Mouse (Mus musculus): ENCODE results near the gene Myl3. TPM values are rescaled to one million over a fixed set of nuclear protein-coding genes. Genes with fewer than 3 reads are reported as not detected.

The Myl3 gene
- polyA plus RNA-seq, 1 experiment from 2014 or later: 3,437 TPM

DNA sequence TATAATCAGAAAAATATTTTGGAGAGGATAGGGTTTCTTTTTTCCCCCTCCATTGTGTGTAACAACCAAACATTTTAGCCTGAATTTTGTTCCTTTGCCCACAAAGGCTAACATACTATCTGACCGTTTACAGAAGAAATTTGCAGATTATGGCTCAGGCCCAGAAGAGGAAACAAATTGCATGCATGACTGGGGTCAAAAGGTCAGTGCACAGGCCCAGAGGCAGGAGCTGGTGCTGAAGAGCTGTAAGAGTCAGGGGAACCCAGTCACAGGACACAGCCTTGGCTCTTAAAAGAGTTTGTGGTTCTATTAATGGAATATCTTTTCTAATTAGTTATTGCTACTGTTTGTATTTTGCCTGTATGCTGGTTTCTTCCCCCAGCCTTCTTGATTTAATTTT, 42.0 kb downstream of the Myl3 start:
- Histone ChIP-seq H3K36me3 (no peaks in the 10 kb centered on the region), H3K4me2 (no peak overlapping the region), H3K4me1 (replicated peaks) (peaks cover 14% of the 10 kb centered on the region), H3K9me3 (replicated peaks) (peaks cover 5% of the 10 kb centered on the region), H3K27ac (ENCODE audit: poor library complexity, severe bottlenecking) (no peak overlapping the region), H3K4me3 (no peak overlapping the region), H3K27me3 (replicated peaks) (no peaks in the 10 kb centered on the region), H3K9ac (no peak overlapping the region)
- ATAC-seq (ENCODE audit: insufficient number of reproducible peaks, low FRiP score): no peak
- WGBS: 25% methylated on average over 1 of the region's 1 CpGs

DNA sequence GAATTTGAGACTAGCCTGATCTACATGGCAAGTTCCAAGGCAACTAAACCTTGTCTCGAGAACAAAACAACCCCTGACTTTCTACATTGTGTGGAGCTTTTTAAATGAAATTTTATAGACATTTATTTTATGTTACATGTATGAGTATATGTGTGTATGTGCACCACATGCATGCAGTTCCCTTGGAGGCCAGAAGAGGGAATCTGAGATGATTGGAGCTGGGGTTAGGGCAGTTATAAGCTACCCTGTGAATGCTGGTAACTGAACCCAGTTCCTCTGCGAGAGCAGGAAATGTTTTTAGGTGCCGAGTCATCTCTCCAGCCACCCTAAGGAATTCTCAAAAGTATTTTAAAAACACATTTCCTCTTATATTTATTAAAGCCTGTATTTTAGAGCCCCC, 46.5 kb downstream of the Myl3 start:
- no peaks in the 10 kb centered on the region for H3K4me1 ChIP-seq (replicated peaks)
- no peak for ATAC-seq (ENCODE audit: insufficient number of reproducible peaks, low FRiP score)
- H3K27me3 ChIP-seq (replicated peaks): no peaks in the 10 kb centered on the region
- no peak overlapping the region for H3K27ac ChIP-seq (ENCODE audit: poor library complexity, severe bottlenecking)
- 86% methylated on average over 3 of the region's 3 CpGs for WGBS
- no peak overlapping the region for H3K9ac ChIP-seq
- H3K4me3 ChIP-seq: no peak overlapping the region
- peaks cover 5% of the 10 kb centered on the region for H3K9me3 ChIP-seq (replicated peaks)
- H3K4me2 ChIP-seq: no peak overlapping the region
- no peaks in the 10 kb centered on the region for H3K36me3 ChIP-seq

DNA sequence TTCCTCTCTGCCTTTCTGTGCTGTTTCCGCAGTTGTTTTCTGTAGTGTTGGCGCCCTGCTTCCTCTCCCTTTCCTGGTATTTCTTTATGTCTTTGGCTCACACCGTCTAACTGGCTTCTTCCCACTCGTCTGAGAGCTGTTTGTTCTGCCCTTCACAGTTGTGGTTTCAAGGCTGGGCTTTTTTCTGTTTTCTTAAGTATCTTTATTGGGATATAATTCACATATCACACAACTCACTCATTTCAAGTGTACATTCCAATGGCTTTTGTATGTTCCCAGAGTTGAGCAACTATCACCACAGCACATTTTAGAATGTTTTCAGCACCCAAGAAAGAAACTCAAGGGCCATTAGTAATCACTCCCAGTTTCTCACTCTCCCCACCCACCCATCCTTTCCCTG, 48.8 kb downstream of the Myl3 start:
- no peaks in the 10 kb centered on the region for H3K27me3 ChIP-seq (replicated peaks)
- no peak for ATAC-seq (ENCODE audit: insufficient number of reproducible peaks, low FRiP score)
- peaks cover 5% of the 10 kb centered on the region for H3K9me3 ChIP-seq (replicated peaks)
- no peak overlapping the region for H3K27ac ChIP-seq (ENCODE audit: poor library complexity, severe bottlenecking)
- no peaks in the 10 kb centered on the region for H3K36me3 ChIP-seq
- H3K4me1 ChIP-seq (replicated peaks): no peaks in the 10 kb centered on the region
- no peak overlapping the region for H3K4me3 ChIP-seq
- 64% methylated on average over 4 of the region's 4 CpGs for WGBS
- no peak overlapping the region for H3K9ac ChIP-seq
- H3K4me2 ChIP-seq: no peak overlapping the region

DNA sequence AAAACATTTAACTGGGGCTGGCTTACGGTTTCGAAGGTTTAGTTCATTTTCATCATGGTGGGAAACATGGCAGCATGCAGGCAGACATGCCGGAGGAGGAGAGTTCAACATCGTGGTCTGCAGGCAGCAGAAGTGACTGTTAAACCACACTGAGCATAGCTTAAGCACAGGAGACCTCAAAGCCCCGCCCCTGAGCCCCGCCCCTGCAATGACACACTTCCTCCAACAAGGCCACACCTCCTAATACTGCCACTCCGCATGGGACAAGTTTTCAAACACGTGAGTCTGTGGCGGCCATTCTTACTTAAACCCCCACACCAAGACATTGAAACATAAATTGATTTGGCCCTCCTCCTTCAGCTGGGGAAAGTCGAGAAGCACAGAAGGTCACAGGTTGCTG, 55.4 kb downstream of the Myl3 start:
- no peak overlapping the region for H3K4me3 ChIP-seq
- no peak for ATAC-seq (ENCODE audit: insufficient number of reproducible peaks, low FRiP score)
- no peak overlapping the region for H3K27ac ChIP-seq (ENCODE audit: poor library complexity, severe bottlenecking)
- H3K36me3 ChIP-seq: no peaks in the 10 kb centered on the region
- H3K27me3 ChIP-seq (replicated peaks): no peaks in the 10 kb centered on the region
- 79% methylated on average over 10 of the region's 10 CpGs for WGBS
- H3K9ac ChIP-seq: no peak overlapping the region
- H3K4me2 ChIP-seq: no peak overlapping the region
- no peaks in the 10 kb centered on the region for H3K4me1 ChIP-seq (replicated peaks)
- H3K9me3 ChIP-seq (replicated peaks): no peaks in the 10 kb centered on the region

DNA sequence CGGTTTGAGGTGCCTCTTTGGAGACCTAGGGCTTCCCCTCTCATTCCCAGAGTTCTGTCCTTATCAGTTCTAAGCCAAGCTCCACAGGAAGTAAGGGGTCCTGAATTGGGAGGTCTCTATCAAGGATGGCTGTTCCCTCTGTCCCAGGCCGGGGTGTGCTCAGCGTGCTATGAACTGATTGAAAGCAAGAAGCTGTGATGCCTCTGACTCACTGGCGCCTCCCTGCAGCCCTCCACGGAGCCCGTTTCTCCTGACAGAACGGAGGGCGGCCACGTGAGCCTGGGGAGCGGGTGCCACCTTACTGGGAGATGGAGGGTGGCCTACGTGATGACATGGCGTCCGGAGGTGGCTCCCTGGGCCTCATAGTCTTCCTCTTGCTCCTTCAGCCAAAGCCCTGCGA, 56.2 kb downstream of the Myl3 start, which contains the start of gene Prss42:
TSS of gene Prss42 (plus strand) at position 301 of the 400 bp plus-strand sequence.
- 85% methylated on average over 14 of the region's 14 CpGs for WGBS
- no peak within 1 kb of the TSS for H3K4me3 ChIP-seq
- H3K27ac ChIP-seq (ENCODE audit: poor library complexity, severe bottlenecking): no peak within 1 kb of the TSS

DNA sequence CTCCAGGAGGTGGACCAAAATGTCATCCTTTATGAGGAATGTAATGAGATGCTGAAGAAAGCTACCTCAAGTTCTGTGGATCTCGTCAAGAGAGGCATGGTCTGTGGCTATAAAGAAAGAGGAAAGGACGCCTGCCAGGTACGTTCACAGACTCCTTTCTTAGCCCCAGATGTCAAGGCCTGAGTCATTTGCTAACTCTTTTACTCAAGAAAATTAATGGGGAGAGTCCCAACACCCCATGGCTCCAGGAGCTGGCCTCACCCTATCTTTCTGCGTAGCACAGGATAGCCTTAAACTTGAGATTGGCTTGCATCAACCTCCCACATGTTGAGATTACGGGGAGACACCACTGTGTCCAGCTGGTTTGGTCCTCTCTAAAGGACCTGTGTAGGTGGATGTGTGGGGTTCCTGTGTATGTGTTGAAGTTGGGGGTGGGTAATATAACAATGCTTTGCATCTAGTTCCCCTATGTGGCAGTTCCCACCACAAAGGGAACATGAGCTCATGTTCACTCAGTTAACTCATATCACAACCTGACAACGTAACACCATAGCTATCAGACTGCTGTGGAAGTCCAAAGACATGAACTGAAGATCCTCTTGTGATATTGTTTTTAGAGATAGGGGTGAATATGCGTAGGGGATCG, 59.3 kb downstream of the Myl3 start:
- Histone ChIP-seq H3K4me3 (no peak overlapping the region), H3K9me3 (replicated peaks) (no peaks in the 10 kb centered on the region), H3K27ac (ENCODE audit: poor library complexity, severe bottlenecking) (no peak overlapping the region), H3K27me3 (replicated peaks) (no peaks in the 10 kb centered on the region), H3K9ac (no peak overlapping the region), H3K4me2 (no peak overlapping the region), H3K4me1 (replicated peaks) (no peaks in the 10 kb centered on the region; the same call in 1 of the 2 replicates), H3K36me3 (no peaks in the 10 kb centered on the region)
- WGBS: 81% methylated on average over 8 of the region's 8 CpGs
- no peak for ATAC-seq (ENCODE audit: insufficient number of reproducible peaks, low FRiP score)

More for the DNA sequence above, 56.2 kb downstream of the Myl3 start, which contains the start of gene Prss42:
- ATAC-seq (ENCODE audit: insufficient number of reproducible peaks, low FRiP score): no peak
- H3K4me2 ChIP-seq: no peak within 1 kb of the TSS
- H3K9me3 ChIP-seq (replicated peaks): no peaks in the 10 kb centered on the region
- no peaks in the 10 kb centered on the region for H3K36me3 ChIP-seq
- H3K4me1 ChIP-seq (replicated peaks): no peaks in the 10 kb centered on the region; the same call in 1 of the 2 replicates
- no peaks in the 10 kb centered on the region for H3K27me3 ChIP-seq (replicated peaks)
- H3K9ac ChIP-seq: no peak within 1 kb of the TSS

DNA sequence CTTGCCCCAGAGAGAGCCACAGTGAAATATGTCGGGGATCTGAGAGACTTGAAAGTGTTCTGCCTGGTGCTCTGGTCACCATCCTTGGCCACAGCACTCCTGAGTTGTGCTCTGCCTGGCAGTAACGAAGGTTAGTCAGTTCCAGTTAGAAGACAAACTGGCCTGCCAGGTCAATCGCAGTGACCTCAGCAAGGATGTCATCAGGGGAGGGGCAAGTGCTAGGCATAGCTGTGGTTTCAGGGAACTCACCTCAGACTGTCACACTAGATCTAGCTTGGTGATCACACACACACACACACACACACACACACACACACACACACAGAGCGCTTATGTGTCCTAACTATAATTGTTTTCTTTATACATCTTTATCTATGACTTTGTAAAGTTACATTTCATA, 61.6 kb downstream of the Myl3 start:
- no peak overlapping the region for H3K4me3 ChIP-seq
- H3K4me2 ChIP-seq: no peak overlapping the region
- H3K9me3 ChIP-seq (replicated peaks): no peaks in the 10 kb centered on the region
- no peaks in the 10 kb centered on the region; the same call in 1 of the 2 replicates for H3K4me1 ChIP-seq (replicated peaks)
- H3K9ac ChIP-seq: no peak overlapping the region
- no peaks in the 10 kb centered on the region for H3K27me3 ChIP-seq (replicated peaks)
- no peak for ATAC-seq (ENCODE audit: insufficient number of reproducible peaks, low FRiP score)
- WGBS: 67% methylated on average over 4 of the region's 4 CpGs
- H3K27ac ChIP-seq (ENCODE audit: poor library complexity, severe bottlenecking): no peak overlapping the region
- no peaks in the 10 kb centered on the region for H3K36me3 ChIP-seq

DNA sequence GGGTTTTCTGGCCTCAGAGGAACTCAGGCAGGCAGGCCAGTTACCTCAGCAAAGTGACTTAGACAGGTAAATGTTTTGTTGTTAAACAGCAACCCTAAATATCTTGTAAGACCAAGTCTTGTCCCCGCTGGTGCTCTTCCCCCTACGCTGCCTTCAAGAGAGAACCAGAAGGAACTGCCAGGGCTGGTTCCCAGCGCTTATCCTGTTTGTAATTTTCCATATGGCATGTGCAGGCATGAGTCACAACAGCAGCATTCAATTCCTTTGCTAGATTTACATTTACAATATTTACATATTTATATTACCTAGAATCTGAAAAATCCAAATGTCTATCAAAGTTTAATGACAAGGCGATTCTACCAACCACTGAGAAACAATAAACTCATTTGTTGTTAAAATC, 68.4 kb downstream of the Myl3 start:
- no peak overlapping the region for H3K4me3 ChIP-seq
- WGBS: 78% methylated on average over 4 of the region's 4 CpGs
- H3K9me3 ChIP-seq (replicated peaks): no peaks in the 10 kb centered on the region
- no peak overlapping the region for H3K4me2 ChIP-seq
- H3K36me3 ChIP-seq: no peaks in the 10 kb centered on the region
- peaks cover 14% of the 10 kb centered on the region for H3K27me3 ChIP-seq (replicated peaks)
- ATAC-seq (ENCODE audit: insufficient number of reproducible peaks, low FRiP score): no peak
- H3K9ac ChIP-seq: no peak overlapping the region
- H3K4me1 ChIP-seq (replicated peaks): no peaks in the 10 kb centered on the region
- H3K27ac ChIP-seq (ENCODE audit: poor library complexity, severe bottlenecking): no peak overlapping the region

DNA sequence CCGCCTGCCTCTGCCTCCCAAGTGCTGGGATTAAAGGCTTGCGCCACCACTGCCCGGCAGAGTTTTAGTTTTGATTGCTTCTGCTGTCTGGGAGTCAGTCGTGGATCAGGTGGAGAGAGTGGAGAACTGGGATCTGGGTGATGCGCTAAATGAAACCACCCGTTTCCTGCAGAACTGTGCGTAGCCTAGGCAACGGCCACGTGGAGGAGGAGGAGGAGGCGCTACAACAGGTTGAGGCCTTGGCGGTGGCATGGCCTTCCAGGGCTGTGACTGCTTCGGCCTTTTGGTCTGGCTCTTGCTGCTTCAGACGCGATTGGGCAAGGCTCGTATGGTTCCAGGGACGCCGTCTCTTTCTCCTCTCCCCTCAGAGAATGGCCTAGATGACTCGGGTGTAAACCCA, 72.1 kb downstream of the Myl3 start, which contains the start of gene Prss44:
TSS of gene Prss44 (plus strand) at position 206 of the 400 bp plus-strand sequence.
- Histone ChIP-seq H3K27ac (ENCODE audit: poor library complexity, severe bottlenecking) (no peak within 1 kb of the TSS), H3K4me1 (replicated peaks) (no peaks in the 10 kb centered on the region), H3K27me3 (replicated peaks) (peaks cover 29% of the 10 kb centered on the region), H3K36me3 (no peaks in the 10 kb centered on the region), H3K9ac (no peak within 1 kb of the TSS), H3K9me3 (replicated peaks) (no peaks in the 10 kb centered on the region), H3K4me2 (no peak within 1 kb of the TSS), H3K4me3 (no peak within 1 kb of the TSS)
- WGBS: 56% methylated on average over 18 of the region's 18 CpGs
- ATAC-seq (ENCODE audit: insufficient number of reproducible peaks, low FRiP score): no peak

Other genes starting within 250 kb of the Myl3 start
- gene Setd2, start 209.3 kb upstream of the Myl3 start, polyA plus RNA-seq (2016; fragmentation: Nextera tagmentation; extraction: Ambion mirVana): 26.4 and 28.5 TPM in 2 replicates
- gene Nradd, start 117.4 kb upstream of the Myl3 start, polyA plus RNA-seq (2016; fragmentation: Nextera tagmentation; extraction: Ambion mirVana): 22.9 and 26.0 TPM in 2 replicates
- 1.9 and 2.4 TPM in 2 replicates for gene Nbeal2, start 87.7 kb upstream of the Myl3 start, polyA plus RNA-seq (2016; fragmentation: Nextera tagmentation; extraction: Ambion mirVana)
- 120 and 123 TPM in 2 replicates for gene Ccdc12, start 85.4 kb upstream of the Myl3 start, polyA plus RNA-seq (2016; fragmentation: Nextera tagmentation; extraction: Ambion mirVana)
- gene Pth1r, start 5.3 kb downstream of the Myl3 start, polyA plus RNA-seq (2016; fragmentation: Nextera tagmentation; extraction: Ambion mirVana): 45.8 and 46.1 TPM in 2 replicates
- gene Prss42, start 56.3 kb downstream of the Myl3 start, polyA plus RNA-seq (2016; fragmentation: Nextera tagmentation; extraction: Ambion mirVana): 0.14 TPM in 1 of 2 replicates, not detected in the other
- gene Prss44, start 72.1 kb downstream of the Myl3 start, polyA plus RNA-seq (2016; fragmentation: Nextera tagmentation; extraction: Ambion mirVana): not detected in 2 replicates
- not detected in 2 replicates for gene Prss43, start 84.8 kb downstream of the Myl3 start, polyA plus RNA-seq (2016; fragmentation: Nextera tagmentation; extraction: Ambion mirVana)
- not detected in 2 replicates for gene Prss45, start 92.7 kb downstream of the Myl3 start, polyA plus RNA-seq (2016; fragmentation: Nextera tagmentation; extraction: Ambion mirVana)
- gene Prss46, start 102.6 kb downstream of the Myl3 start, polyA plus RNA-seq (2016; fragmentation: Nextera tagmentation; extraction: Ambion mirVana): not detected in 2 replicates
- 0.97 TPM in 1 of 2 replicates, not detected in the other for gene Prss50, start 116.1 kb downstream of the Myl3 start, polyA plus RNA-seq (2016; fragmentation: Nextera tagmentation; extraction: Ambion mirVana)
- gene Als2cl, start 138.0 kb downstream of the Myl3 start, polyA plus RNA-seq (2016; fragmentation: Nextera tagmentation; extraction: Ambion mirVana): 1.3 and 1.4 TPM in 2 replicates
- gene Tmie, start 138.3 kb downstream of the Myl3 start, polyA plus RNA-seq (2016; fragmentation: Nextera tagmentation; extraction: Ambion mirVana): 0.06 and 0.65 TPM in 2 replicates
- gene Fam240a, start 175.0 kb downstream of the Myl3 start, polyA plus RNA-seq (2016; fragmentation: Nextera tagmentation; extraction: Ambion mirVana): not detected in 2 replicates
- gene Tdgf1, start 204.3 kb downstream of the Myl3 start, polyA plus RNA-seq (2016; fragmentation: Nextera tagmentation; extraction: Ambion mirVana): not detected in 2 replicates
- gene Lrrc2, start 209.7 kb downstream of the Myl3 start, polyA plus RNA-seq (2016; fragmentation: Nextera tagmentation; extraction: Ambion mirVana): 1.3 and 1.5 TPM in 2 replicates
- 0.09 TPM in 1 of 2 replicates, not detected in the other for gene Rtp3, start 248.7 kb downstream of the Myl3 start, polyA plus RNA-seq (2016; fragmentation: Nextera tagmentation; extraction: Ambion mirVana)

Data from heart, embryonic 12.5 days (tissue).